Mouse (Mus musculus) megakaryocyte-erythroid progenitor cell, adult 5-6 weeks (primary cell): ENCODE measurements around the gene Sipa1l2. TPM values are rescaled to one million over a fixed set of nuclear protein-coding genes. Genes with fewer than 3 reads are reported as not detected.

Experiments used
- ATAC-seq: replicated peaks from 2 replicates; pipeline ENCODE4 v1.8.0; 2016; ENCODE audit warnings: mild to moderate bottlenecking, inconsistent platforms; ENCODE audit not compliant: severe bottlenecking, poor library complexity, low FRiP score, low TSS enrichment
- total RNA-seq, 2 experiments: library from RNA; stranded (forward) in 1 of 2; stranded (reverse) in 1 of 2; fragments of 200-1000, 215-1000 nt in 1 of 2; fragments of >200 nt in 1 of 2; fragmentation: Nextera tagmentation in 1 of 2; gene quantifications; 2 replicates each; pipeline ENCODE4 v1.2.3; 2014 to 2017

The Sipa1l2 gene
- total RNA-seq (2014; fragmentation: Nextera tagmentation): 0.89 and 0.94 TPM in 2 replicates
- 0.42 and 1.1 TPM in 2 replicates for total RNA-seq (2017)

GRCm38 (mm10) chr8:125569533-125570365, at the start of gene Sipa1l2:
Gene Sipa1l2, minus strand, starts transcription at chr8:125569808.
- ATAC-seq: peak; percentile 81

- no peak for ATAC-seq
Measured at GRCm38 (mm10) chr8:125618543-125619335, 49.1 kb upstream of the Sipa1l2 start.

- ATAC-seq: no peak
Measured at GRCm38 (mm10) chr8:125616935-125617334, 47.3 kb upstream of the Sipa1l2 start.

DNA sequence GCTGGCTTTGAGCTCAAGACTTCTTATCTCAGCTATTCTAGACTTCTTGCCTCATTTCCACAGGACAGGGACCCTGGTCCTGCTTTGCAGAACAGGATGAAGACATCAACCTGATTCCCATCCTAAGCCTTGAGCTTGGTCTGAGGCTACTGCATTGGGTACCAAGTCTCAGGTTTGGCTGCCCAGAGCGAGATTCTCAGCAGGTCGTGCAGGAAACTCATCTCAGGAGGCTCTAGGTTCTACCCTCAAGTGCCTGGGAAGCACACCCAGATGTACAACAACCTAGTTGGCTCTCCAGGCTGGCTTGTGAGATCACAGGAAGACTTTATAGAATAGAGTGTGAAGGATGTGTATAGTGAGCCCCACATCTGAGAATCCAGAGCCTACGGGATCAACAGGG, 46.4 kb upstream of the Sipa1l2 start:
- ATAC-seq: no peak

GRCm38 (mm10) chr8:125613552-125613951, 43.9 kb upstream of the Sipa1l2 start:
- ATAC-seq: no peak

DNA sequence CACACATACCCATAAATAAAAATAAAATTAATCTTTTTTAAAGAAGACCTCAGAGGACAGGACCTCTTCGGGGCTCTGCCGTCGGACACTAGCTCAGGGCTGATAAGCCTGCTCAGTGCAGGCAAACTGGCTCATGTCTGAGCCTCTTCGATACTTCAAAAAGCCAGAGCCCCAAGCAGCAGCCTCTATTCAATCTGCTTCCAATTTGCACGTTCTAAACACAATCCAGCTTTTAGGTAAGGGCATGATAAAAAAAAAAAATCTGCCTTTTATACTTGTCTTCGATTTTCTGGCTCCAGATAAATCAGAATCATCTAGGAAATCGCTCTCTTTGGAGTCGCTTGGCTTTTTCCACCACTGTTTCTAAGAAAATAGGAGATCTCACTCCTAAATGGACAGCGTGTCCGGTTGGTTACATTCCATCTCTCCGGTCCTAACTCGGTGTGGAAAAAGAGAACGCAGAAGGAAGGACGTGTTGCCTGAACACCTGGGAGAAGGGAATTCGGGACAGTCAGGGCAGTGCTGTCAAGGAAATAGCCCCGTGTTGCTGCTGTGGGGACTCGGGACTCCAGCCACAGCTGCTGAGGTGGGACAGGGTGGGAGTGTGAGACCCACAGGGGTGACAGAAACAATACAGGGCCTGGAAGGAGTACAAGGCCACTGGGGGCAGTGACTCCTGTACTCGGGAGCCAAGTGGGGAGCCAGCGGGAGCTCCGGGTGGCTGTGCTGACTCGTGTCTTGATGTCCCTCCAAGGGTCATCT, 42.4 kb upstream of the Sipa1l2 start:
- ATAC-seq: no peak

DNA sequence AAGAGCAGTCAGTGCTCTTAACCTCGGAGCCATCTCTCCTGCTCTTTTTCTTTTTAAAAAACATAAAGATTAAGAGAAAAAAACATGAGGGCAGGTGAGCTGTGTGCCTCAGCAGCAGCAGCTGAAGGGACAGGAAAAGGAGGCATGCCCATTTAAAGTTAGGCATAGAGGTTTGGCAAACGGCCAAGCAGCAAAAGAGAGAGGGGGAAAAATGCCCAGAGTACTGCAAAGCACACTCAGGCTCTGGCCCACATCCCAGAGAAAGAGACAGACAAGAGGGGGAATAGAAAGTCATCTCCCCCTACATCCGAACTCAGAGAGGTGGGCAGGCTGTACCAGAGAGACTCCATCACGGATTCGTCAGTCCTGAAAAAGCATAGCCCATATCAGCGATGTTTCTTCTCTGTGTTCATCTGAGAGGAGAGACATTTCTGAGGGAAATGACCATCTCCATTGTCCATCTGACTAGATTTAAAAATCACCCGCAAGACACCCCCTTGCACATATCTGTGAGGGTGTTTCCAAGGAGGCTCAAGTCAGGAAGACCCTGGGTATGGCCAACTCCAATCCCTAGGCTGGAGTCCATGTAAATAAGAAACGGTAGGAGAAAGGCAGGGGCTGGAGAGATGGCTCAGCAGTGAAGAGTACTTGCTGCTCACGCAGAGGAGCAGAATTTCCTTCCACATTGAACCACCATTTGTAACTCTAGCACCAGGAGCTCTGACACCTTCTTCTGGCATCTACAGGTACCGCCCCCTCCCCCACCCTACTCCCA, 41.6 kb upstream of the Sipa1l2 start:
- ATAC-seq: no peak

DNA sequence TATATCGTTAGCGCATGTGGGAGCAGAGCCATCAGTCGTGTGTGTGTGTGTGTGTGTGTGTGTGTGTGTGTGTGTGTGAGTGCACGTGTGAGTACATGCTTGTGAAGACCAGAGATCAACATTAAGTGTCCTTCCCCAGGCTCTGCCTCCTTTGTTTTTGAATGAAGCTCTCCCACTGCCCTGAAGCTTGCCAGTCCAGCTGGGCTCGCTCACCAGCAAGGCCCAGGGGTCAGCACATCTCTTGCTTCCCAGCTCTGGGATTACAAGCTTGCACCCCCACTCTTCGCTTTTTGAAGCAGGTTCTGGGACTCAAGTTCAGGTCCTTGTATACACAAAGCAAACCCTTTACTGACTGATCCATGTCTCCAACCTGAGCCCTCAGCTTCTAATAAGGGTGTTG, 40.1 kb upstream of the Sipa1l2 start:
- no peak for ATAC-seq

DNA sequence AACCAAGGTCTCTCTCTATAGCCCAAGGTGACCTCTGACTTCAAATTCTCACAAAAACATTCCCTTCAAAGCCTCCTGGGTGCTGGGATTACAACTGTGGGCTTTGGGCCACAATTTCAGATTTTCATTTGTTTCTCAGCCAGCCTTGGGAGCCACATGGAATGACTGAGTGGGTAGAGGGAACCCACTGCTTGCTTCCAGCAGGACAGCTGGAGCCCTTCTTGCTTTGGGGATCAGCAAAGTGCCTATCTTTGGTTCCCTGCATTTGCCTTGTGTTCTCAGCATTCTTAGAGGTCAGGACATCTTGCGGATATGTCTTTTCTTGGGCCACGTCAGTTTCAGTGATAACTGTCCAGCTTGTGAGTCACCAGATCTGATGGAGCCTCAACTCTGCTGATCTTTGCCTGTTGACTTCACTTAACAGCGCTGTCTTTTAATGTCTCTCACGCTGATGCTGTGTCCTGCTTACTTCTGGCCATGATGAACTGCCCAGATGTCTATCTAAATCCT, 38.2 kb upstream of the Sipa1l2 start:
- no peak for ATAC-seq

GRCm38 (mm10) chr8:125606937-125607336, 37.3 kb upstream of the Sipa1l2 start:
- ATAC-seq: no peak

GRCm38 (mm10) chr8:125604817-125605512, 35.4 kb upstream of the Sipa1l2 start:
- no peak for ATAC-seq

DNA sequence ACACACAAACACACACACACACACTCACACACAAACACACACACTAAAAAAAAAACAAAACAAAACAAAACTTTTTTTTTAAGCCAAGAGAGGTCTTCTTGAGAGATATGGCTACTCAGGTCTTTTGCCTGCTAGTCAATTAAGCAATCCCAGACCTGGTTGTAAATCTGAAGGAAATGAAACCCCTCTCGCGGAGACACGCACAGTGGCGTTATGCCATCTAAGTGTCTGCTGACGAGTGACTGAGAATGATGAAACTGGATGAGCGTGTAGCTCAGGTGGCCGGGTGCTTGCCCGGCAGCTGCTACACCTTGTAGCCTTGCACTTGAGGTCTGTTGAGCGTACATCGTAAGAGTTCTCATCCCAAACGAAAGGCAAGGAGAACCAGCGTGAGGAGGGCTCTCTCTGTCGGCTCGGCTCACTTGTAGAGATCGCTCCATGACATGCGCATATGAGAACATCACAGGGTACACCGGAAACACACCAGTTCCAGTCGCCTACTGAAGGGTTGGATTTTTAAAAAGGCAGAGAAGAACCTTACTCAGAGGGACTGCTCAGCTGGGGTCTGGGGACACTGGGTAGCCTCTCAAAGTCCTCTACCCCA, 34.7 kb upstream of the Sipa1l2 start:
- ATAC-seq: no peak

GRCm38 (mm10) chr8:125603312-125603840, 33.8 kb upstream of the Sipa1l2 start:
- ATAC-seq: peak; percentile 34; the same call in 1 of the 2 replicates

GRCm38 (mm10) chr8:125600033-125600686, 30.6 kb upstream of the Sipa1l2 start:
- ATAC-seq: no peak

DNA sequence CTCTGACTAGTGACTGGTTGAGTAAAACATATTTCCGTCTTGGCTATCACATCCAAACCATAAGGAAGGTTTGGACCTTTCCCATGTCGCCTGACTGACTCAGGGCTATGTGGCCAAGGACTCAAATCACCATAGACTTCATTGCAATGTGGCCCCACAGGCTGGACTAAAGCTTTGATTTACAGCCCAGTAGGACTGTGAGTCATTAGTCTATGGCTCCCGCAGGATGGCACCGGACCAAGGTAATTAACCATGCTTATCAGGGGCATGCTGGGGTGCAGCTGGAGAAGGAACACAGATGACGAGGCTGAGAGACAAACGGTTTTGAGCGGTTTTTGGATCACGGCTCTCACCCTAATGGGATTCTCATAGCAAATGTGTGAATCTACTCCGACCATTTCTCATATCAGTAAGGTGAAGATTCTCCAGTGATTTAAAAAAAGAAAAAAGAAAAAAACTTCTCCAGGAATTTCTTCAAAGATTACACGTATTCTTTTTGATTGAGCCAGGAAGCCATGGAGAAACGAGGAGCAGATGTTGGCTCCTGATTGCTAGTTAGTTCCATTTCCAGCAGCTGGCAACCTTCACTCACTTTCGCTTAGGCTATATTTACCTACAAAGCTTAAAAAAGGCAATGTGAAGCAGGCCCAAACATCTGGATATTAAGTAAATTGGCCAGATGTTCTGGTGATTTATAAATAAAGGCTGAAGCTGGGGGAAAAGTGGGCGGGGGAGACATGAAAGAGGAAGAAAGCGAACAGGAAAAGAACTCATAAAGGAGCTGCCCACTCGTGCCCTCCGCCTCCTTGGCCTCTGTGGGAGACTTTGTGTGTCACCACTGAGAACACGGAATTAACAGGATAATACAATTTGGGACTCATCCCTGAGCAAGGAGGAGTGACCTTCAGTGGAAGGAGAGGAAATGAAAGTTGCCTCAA, 26.2 kb upstream of the Sipa1l2 start:
- ATAC-seq: no peak

DNA sequence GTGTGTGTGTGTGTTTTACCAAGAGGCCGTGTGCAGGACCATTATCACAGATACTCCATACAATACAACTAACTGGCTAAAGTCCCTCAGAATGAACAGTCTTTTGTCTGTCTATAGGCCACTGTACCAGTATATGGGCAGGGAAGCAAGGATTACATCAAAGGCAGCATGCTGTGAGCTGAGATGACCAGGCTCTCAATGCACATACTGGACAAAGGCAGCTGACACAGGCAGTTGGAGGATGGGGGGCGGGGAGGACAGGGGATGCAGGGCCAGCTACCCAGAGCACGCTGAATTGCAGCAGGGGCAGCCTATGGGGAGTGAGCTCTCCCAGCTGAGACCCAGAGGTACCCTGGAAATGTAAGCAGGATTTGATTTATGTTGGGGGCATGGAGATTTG, 20.8 kb upstream of the Sipa1l2 start:
- no peak for ATAC-seq
